Mouse (Mus musculus): ENCODE measurements at regions not wholly inside any gene's neighbourhood (a gene's known extent, or its start where the extent isn't known, plus 50 kb on each side); places are given as distances from the start of the nearest gene placed in this dataset.

- WGBS (ENCODE audit: insufficient replicate concordance) = 68% methylated on average over 6 of the region's 6 CpGs
Measured at GRCm38 (mm10) chr4:39508866-39509265, 58.8 kb downstream of the 1700009N14Rik start.

GRCm38 (mm10) chr4:39527492-39527891, 77.4 kb downstream of the 1700009N14Rik start:
- 56% methylated on average over 2 of the region's 2 CpGs for WGBS (ENCODE audit: insufficient replicate concordance)
- no peak overlapping the region for H3K9ac ChIP-seq (ENCODE audit: low read depth, low read length)
- no peak for ATAC-seq (ENCODE audit: low read depth)
- no peak overlapping the region for H3K4me3 ChIP-seq (ENCODE audit: low read depth, low read length)
- no peaks in the 10 kb centered on the region for H3K27me3 ChIP-seq (ENCODE audit: control insufficient read depth, insufficient read depth, low read depth, low read length)
- no peak overlapping the region for H3K27ac ChIP-seq (ENCODE audit: low read length)
- no peaks in the 10 kb centered on the region for H3K4me1 ChIP-seq (ENCODE audit: control insufficient read depth, low read depth, low read length)
- H3K4me2 ChIP-seq (ENCODE audit: low read depth, low read length) = no peak overlapping the region
- H3K9me3 ChIP-seq (replicated peaks; ENCODE audit: control insufficient read depth, low read length) = no peaks in the 10 kb centered on the region
- no peaks in the 10 kb centered on the region for H3K36me3 ChIP-seq (ENCODE audit: control insufficient read depth, insufficient read depth)

More at GRCm38 (mm10) chr4:39508866-39509265, 58.8 kb downstream of the 1700009N14Rik start:
- H3K9me3 ChIP-seq (replicated peaks; ENCODE audit: control insufficient read depth, low read length) = no peaks in the 10 kb centered on the region
- H3K9ac ChIP-seq (ENCODE audit: low read depth, low read length) = no peak overlapping the region
- no peaks in the 10 kb centered on the region for H3K36me3 ChIP-seq (ENCODE audit: control insufficient read depth, insufficient read depth)
- H3K27ac ChIP-seq (ENCODE audit: low read length) = no peak overlapping the region
- H3K27me3 ChIP-seq (ENCODE audit: control insufficient read depth, insufficient read depth, low read depth, low read length) = no peaks in the 10 kb centered on the region
- ATAC-seq (ENCODE audit: low read depth) = no peak
- no peak overlapping the region for H3K4me3 ChIP-seq (ENCODE audit: low read depth, low read length)
- H3K4me1 ChIP-seq (ENCODE audit: control insufficient read depth, low read depth, low read length) = no peaks in the 10 kb centered on the region
- H3K4me2 ChIP-seq (ENCODE audit: low read depth, low read length) = no peak overlapping the region

- H3K4me1 ChIP-seq (ENCODE audit: control insufficient read depth, low read depth, low read length) = no peaks in the 10 kb centered on the region
- no peak overlapping the region for H3K27ac ChIP-seq (ENCODE audit: low read length)
- H3K9ac ChIP-seq (ENCODE audit: low read depth, low read length) = no peak overlapping the region
- H3K27me3 ChIP-seq (ENCODE audit: control insufficient read depth, insufficient read depth, low read depth, low read length) = no peaks in the 10 kb centered on the region
- H3K9me3 ChIP-seq (replicated peaks; ENCODE audit: control insufficient read depth, low read length) = no peaks in the 10 kb centered on the region
- no peak for ATAC-seq (ENCODE audit: low read depth)
- H3K4me3 ChIP-seq (ENCODE audit: low read depth, low read length) = no peak overlapping the region
- H3K4me2 ChIP-seq (ENCODE audit: low read depth, low read length) = no peak overlapping the region
- no peaks in the 10 kb centered on the region for H3K36me3 ChIP-seq (ENCODE audit: control insufficient read depth, insufficient read depth)
- 71% methylated on average over 4 of the region's 4 CpGs for WGBS (ENCODE audit: insufficient replicate concordance)
Measured at GRCm38 (mm10) chr4:39528661-39529060, 78.6 kb downstream of the 1700009N14Rik start.

- no peak overlapping the region for H3K4me3 ChIP-seq (ENCODE audit: low read depth, low read length)
- WGBS (ENCODE audit: insufficient replicate concordance) = 73% methylated on average over 3 of the region's 3 CpGs
- no peak overlapping the region for H3K27ac ChIP-seq (ENCODE audit: low read length)
- no peaks in the 10 kb centered on the region for H3K27me3 ChIP-seq (ENCODE audit: control insufficient read depth, insufficient read depth, low read depth, low read length)
- ATAC-seq (ENCODE audit: low read depth) = no peak
- H3K9me3 ChIP-seq (replicated peaks; ENCODE audit: control insufficient read depth, low read length) = no peaks in the 10 kb centered on the region
- no peaks in the 10 kb centered on the region for H3K4me1 ChIP-seq (ENCODE audit: control insufficient read depth, low read depth, low read length)
- no peaks in the 10 kb centered on the region for H3K36me3 ChIP-seq (ENCODE audit: control insufficient read depth, insufficient read depth)
- no peak overlapping the region for H3K4me2 ChIP-seq (ENCODE audit: low read depth, low read length)
- H3K9ac ChIP-seq (ENCODE audit: low read depth, low read length) = no peak overlapping the region
Measured at GRCm38 (mm10) chr4:39556101-39556763, 106.1 kb downstream of the 1700009N14Rik start.

GRCm38 (mm10) chr4:39597426-39597825, 147.3 kb downstream of the 1700009N14Rik start:
- Histone ChIP-seq H3K9me3 (replicated peaks; ENCODE audit: control insufficient read depth, low read length) (no peaks in the 10 kb centered on the region), H3K4me1 (ENCODE audit: control insufficient read depth, low read depth, low read length) (no peaks in the 10 kb centered on the region), H3K27me3 (ENCODE audit: control insufficient read depth, insufficient read depth, low read depth, low read length) (no peaks in the 10 kb centered on the region), H3K4me2 (ENCODE audit: low read depth, low read length) (no peak overlapping the region), H3K4me3 (ENCODE audit: low read depth, low read length) (no peak overlapping the region), H3K9ac (ENCODE audit: low read depth, low read length) (no peak overlapping the region), H3K36me3 (ENCODE audit: control insufficient read depth, insufficient read depth) (no peaks in the 10 kb centered on the region), H3K27ac (ENCODE audit: low read length) (no peak overlapping the region)
- no peak for ATAC-seq (ENCODE audit: low read depth)
- WGBS (ENCODE audit: insufficient replicate concordance) = 54% methylated on average over 2 of the region's 2 CpGs

- H3K36me3 ChIP-seq (ENCODE audit: control insufficient read depth, insufficient read depth) = no peaks in the 10 kb centered on the region
- no peak overlapping the region for H3K27ac ChIP-seq (ENCODE audit: low read length)
- no peak for ATAC-seq (ENCODE audit: low read depth)
- no peak overlapping the region for H3K4me3 ChIP-seq (ENCODE audit: low read depth, low read length)
- no peak overlapping the region for H3K9ac ChIP-seq (ENCODE audit: low read depth, low read length)
- H3K4me2 ChIP-seq (ENCODE audit: low read depth, low read length) = no peak overlapping the region
- WGBS (ENCODE audit: insufficient replicate concordance) = 88% methylated on average over 5 of the region's 5 CpGs
- H3K9me3 ChIP-seq (replicated peaks; ENCODE audit: control insufficient read depth, low read length) = no peaks in the 10 kb centered on the region
- no peaks in the 10 kb centered on the region for H3K4me1 ChIP-seq (ENCODE audit: control insufficient read depth, low read depth, low read length)
- no peaks in the 10 kb centered on the region for H3K27me3 ChIP-seq (ENCODE audit: control insufficient read depth, insufficient read depth, low read depth, low read length)
Measured at GRCm38 (mm10) chr4:39605046-39605445, 155.0 kb downstream of the 1700009N14Rik start.

- Histone ChIP-seq H3K4me1 (ENCODE audit: control insufficient read depth, low read depth, low read length) (no peaks in the 10 kb centered on the region), H3K4me3 (ENCODE audit: low read depth, low read length) (no peak overlapping the region), H3K36me3 (ENCODE audit: control insufficient read depth, insufficient read depth) (no peaks in the 10 kb centered on the region), H3K4me2 (ENCODE audit: low read depth, low read length) (no peak overlapping the region), H3K9ac (ENCODE audit: low read depth, low read length) (no peak overlapping the region), H3K27me3 (ENCODE audit: control insufficient read depth, insufficient read depth, low read depth, low read length) (no peaks in the 10 kb centered on the region), H3K9me3 (replicated peaks; ENCODE audit: control insufficient read depth, low read length) (no peaks in the 10 kb centered on the region), H3K27ac (ENCODE audit: low read length) (no peak overlapping the region)
- 72% methylated on average over 7 of the region's 7 CpGs for WGBS (ENCODE audit: insufficient replicate concordance)
- ATAC-seq (ENCODE audit: low read depth) = no peak
Measured at GRCm38 (mm10) chr4:39644136-39644535, 194.0 kb downstream of the 1700009N14Rik start.

GRCm38 (mm10) chr4:39644849-39645248, 194.8 kb downstream of the 1700009N14Rik start:
- 64% methylated on average over 5 of the region's 5 CpGs for WGBS (ENCODE audit: insufficient replicate concordance)

GRCm38 (mm10) chr4:39660538-39660937, 210.4 kb downstream of the 1700009N14Rik start:
- H3K4me1 ChIP-seq (ENCODE audit: control insufficient read depth, low read depth, low read length) = no peaks in the 10 kb centered on the region
- WGBS (ENCODE audit: insufficient replicate concordance) = 47% methylated on average over 2 of the region's 2 CpGs

More at GRCm38 (mm10) chr4:39644849-39645248, 194.8 kb downstream of the 1700009N14Rik start:
- no peaks in the 10 kb centered on the region for H3K9me3 ChIP-seq (replicated peaks; ENCODE audit: control insufficient read depth, low read length)
- H3K4me2 ChIP-seq (ENCODE audit: low read depth, low read length) = no peak overlapping the region
- no peak overlapping the region for H3K9ac ChIP-seq (ENCODE audit: low read depth, low read length)
- H3K4me3 ChIP-seq (ENCODE audit: low read depth, low read length) = no peak overlapping the region
- no peak overlapping the region for H3K27ac ChIP-seq (ENCODE audit: low read length)
- ATAC-seq (ENCODE audit: low read depth) = no peak
- H3K36me3 ChIP-seq (ENCODE audit: control insufficient read depth, insufficient read depth) = no peaks in the 10 kb centered on the region
- H3K27me3 ChIP-seq (ENCODE audit: control insufficient read depth, insufficient read depth, low read depth, low read length) = no peaks in the 10 kb centered on the region
- no peaks in the 10 kb centered on the region for H3K4me1 ChIP-seq (ENCODE audit: control insufficient read depth, low read depth, low read length)

More at GRCm38 (mm10) chr4:39660538-39660937, 210.4 kb downstream of the 1700009N14Rik start:
- ATAC-seq (ENCODE audit: low read depth) = no peak
- H3K4me2 ChIP-seq (ENCODE audit: low read depth, low read length) = no peak overlapping the region
- H3K27me3 ChIP-seq (ENCODE audit: control insufficient read depth, insufficient read depth, low read depth, low read length) = no peaks in the 10 kb centered on the region
- no peaks in the 10 kb centered on the region for H3K36me3 ChIP-seq (ENCODE audit: control insufficient read depth, insufficient read depth)
- H3K27ac ChIP-seq (ENCODE audit: low read length) = no peak overlapping the region
- H3K9me3 ChIP-seq (replicated peaks; ENCODE audit: control insufficient read depth, low read length) = no peaks in the 10 kb centered on the region
- no peak overlapping the region for H3K4me3 ChIP-seq (ENCODE audit: low read depth, low read length)
- no peak overlapping the region for H3K9ac ChIP-seq (ENCODE audit: low read depth, low read length)
